13 mouse cellular contexts compared by ENCODE assay signal in the genomic region with DNA sequence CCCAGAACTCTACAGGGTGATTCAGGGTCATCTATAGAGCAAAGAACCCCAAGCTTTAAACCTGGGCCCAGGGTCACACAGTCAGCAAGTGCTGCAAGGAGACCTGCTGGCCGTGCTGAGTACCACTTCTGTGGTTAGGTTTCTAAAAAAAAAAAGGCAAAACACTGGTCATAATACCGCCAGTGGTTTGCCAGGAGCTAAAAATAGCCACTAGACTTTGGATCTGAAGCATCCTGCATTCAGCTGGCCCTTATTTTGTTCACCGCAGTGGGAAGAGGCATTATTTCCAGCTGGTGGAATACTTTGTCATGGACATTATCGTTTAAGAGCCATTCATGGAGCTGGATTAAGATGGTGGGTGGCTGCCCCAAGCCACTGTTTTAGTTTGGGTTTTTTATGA.
DNase-seq lines count a peak whose midpoint lies in the region; ATAC-seq and TF ChIP-seq lines count a peak whose summit lies in the region.
"Had no signal": no experiment of that assay in that cellular context is flagged by ENCODE, and none has a peak within 500 bp of the region (broad histone marks: within the 10 kb centered on the region; RNA-seq: fewer than 3 reads in every experiment).

No protein-coding gene starts in this region.

- no peaks in the 10 kb centered on the region for H3K27me3 ChIP-seq in lung, postnatal 0 days (replicated peaks; ENCODE audit: insufficient read depth, low read length)
- no peaks in the 10 kb centered on the region for H3K27me3 ChIP-seq in heart, adult 2 months (ENCODE audit: control insufficient read depth, insufficient read depth, low read length)
- no peaks in the 10 kb centered on the region for H3K27me3 ChIP-seq in forebrain, embryonic 15.5 days
- H3K27me3 ChIP-seq: limb, embryonic 15.5 days; neural tube, embryonic 13.5 days had no signal

- ATAC-seq in lung, postnatal 0 days = no peak
- no peak for ATAC-seq in forebrain, embryonic 15.5 days (replicated peaks)

- 0 out of 2 replicates have a peak, but pooled peaks cover 1% of the 10 kb centered on the region for H3K79me2 ChIP-seq in heart, adult 2 months (replicated peaks; ENCODE audit: control insufficient read depth, insufficient read depth, low read length)

- no peaks in the 10 kb centered on the region for H3K9me3 ChIP-seq in lung, postnatal 0 days (ENCODE audit: low read length)
- H3K9me3 ChIP-seq in forebrain, embryonic 15.5 days = no peaks in the 10 kb centered on the region
- H3K9me3 ChIP-seq: G1E; limb, embryonic 15.5 days; neural tube, embryonic 13.5 days had no signal

- TF ChIP-seq POLR2A in heart, adult 2 months (IDR thresholded peaks at IDR 0.05; ENCODE audit: insufficient read depth, low read depth, low read length) = 0 out of 2 replicates have a peak, but pooled peaks have one; percentile 19

- intact Hi-C loops in heart, adult 2 months (cut with DNase I) = no loop called here

- TF ChIP-seq CTCF in lung, postnatal 0 days (IDR thresholded peaks at IDR 0.05) = no peak
- peak; percentile 51 for TF ChIP-seq CTCF in heart, adult 2 months (IDR thresholded peaks at IDR 0.05)

- no peak overlapping the region for H3K9ac ChIP-seq in lung, postnatal 0 days (replicated peaks; ENCODE audit: low read depth)
- H3K9ac ChIP-seq in heart, adult 2 months (ENCODE audit: low read depth, low read length) = no peak overlapping the region
- H3K9ac ChIP-seq in forebrain, embryonic 15.5 days (replicated peaks) = no peak overlapping the region
- H3K9ac ChIP-seq: limb, embryonic 15.5 days; neural tube, embryonic 13.5 days had no signal

- H3K4me3 ChIP-seq in lung, postnatal 0 days (ENCODE audit: low read depth, low read length) = no peak overlapping the region
- no peak overlapping the region for H3K4me3 ChIP-seq in heart, adult 2 months
- no peak overlapping the region for H3K4me3 ChIP-seq in forebrain, embryonic 15.5 days
- H3K4me3 ChIP-seq: limb, embryonic 15.5 days; neural tube, embryonic 13.5 days had no signal

- no peaks in the 10 kb centered on the region for H3K4me1 ChIP-seq in lung, postnatal 0 days (ENCODE audit: insufficient read depth, low read depth, low read length)
- peaks cover 24% of the 10 kb centered on the region for H3K4me1 ChIP-seq in heart, adult 2 months (ENCODE audit: control insufficient read depth, insufficient read depth, low read length)
- H3K4me1 ChIP-seq in forebrain, embryonic 15.5 days = no peaks in the 10 kb centered on the region

- no peak overlapping the region for H3K4me2 ChIP-seq in lung, postnatal 0 days (replicated peaks; ENCODE audit: low read depth, low read length)
- H3K4me2 ChIP-seq in forebrain, embryonic 15.5 days (replicated peaks) = no peak overlapping the region
- H3K4me2 ChIP-seq: limb, embryonic 15.5 days; neural tube, embryonic 13.5 days had no signal

- no peaks in the 10 kb centered on the region for H3K36me3 ChIP-seq in lung, postnatal 0 days (ENCODE audit: insufficient read depth, low read length)
- H3K36me3 ChIP-seq in heart, adult 2 months (ENCODE audit: control insufficient read depth, insufficient read depth, low read length) = peaks cover 18% of the 10 kb centered on the region
- no peaks in the 10 kb centered on the region for H3K36me3 ChIP-seq in forebrain, embryonic 15.5 days
- H3K36me3 ChIP-seq: limb, embryonic 15.5 days; neural tube, embryonic 13.5 days had no signal

- 37% methylated on average over 4 of the region's 4 CpGs for WGBS in lung, postnatal 0 days
- WGBS in heart, adult 2 months = 7% methylated on average over 4 of the region's 4 CpGs
- WGBS in forebrain, embryonic 15.5 days = 8% methylated on average over 4 of the region's 4 CpGs

- no peak overlapping the region for H3K27ac ChIP-seq in lung, postnatal 0 days (ENCODE audit: low read length)
- H3K27ac ChIP-seq in heart, adult 2 months = peak overlapping the region; percentile 60
- no peak overlapping the region for H3K27ac ChIP-seq in forebrain, embryonic 15.5 days (replicated peaks)
- H3K27ac ChIP-seq: limb, embryonic 15.5 days; neural tube, embryonic 13.5 days had no signal

- peak; percentile 21 for DNase-seq in lung, postnatal 0 days (ENCODE audit: low spot score)
- no peak for DNase-seq in lung, postnatal 4 days
- peak in 1 of 2 experiments; percentile 48 for DNase-seq in heart, adult 2 months
- peak; percentile 53 for DNase-seq in kidney, postnatal 14 days
- no peak for DNase-seq in right cerebral cortex, postnatal 25 days
- no peak for DNase-seq in thymus, postnatal 10 days (ENCODE audit: low spot score in 2 of 2)
- DNase-seq: adrenal gland, postnatal 10 days; cerebellum, adult 9-10 months; thymus, adult 2 months had no signal

- no peak for TF ChIP-seq EP300 in lung, postnatal 0 days (IDR thresholded peaks at IDR 0.05)
- no peak for TF ChIP-seq EP300 in heart, adult 2 months (IDR thresholded peaks at IDR 0.05; ENCODE audit: insufficient read depth, low read depth, low read length)

Comparison
In these comparisons a context has a peak if more than half of its experiments do, and no peak if none do; other contexts are left out.
1. DNase-seq: peak in lung, postnatal 0 days (single experiment) and kidney, postnatal 14 days (single experiment); none in lung, postnatal 4 days (0 of 2), right cerebral cortex, postnatal 25 days (single experiment) and thymus, postnatal 10 days (0 of 2).